ENCODE assay signal across 8 mouse cellular contexts in the genomic region with DNA sequence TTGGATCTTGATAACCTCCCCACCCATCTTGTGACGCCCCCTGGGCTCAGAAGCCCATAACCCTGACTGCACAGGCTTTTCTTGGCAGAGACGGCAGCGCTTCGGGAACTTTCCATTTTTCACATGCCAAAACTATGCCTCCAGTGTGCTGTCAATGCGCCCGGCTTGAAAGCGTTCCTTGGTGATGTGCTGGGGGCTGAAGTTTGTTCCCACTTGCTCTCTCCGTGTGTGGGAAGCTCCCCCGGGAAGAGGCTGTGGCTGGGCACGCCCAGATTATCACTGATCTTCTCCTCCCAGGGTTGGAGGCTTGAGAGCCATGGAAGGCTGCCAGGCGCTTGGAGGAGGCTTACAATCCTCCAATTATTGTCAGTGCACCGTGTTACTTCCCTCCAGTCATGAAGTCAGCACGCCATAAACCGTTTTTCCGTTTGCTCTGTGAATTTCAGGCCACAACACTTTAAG.
A peak's percentile ranks its signal among the peaks of the same experiment; 100 is the strongest.
DNase-seq lines count a peak whose midpoint lies in the region; ATAC-seq and TF ChIP-seq lines count a peak whose summit lies in the region.

No protein-coding gene starts in this region.

- 8% methylated on average over 15 of the region's 15 CpGs for WGBS in hindbrain, postnatal 0 days
- 16% methylated on average over 15 of the region's 15 CpGs for WGBS in midbrain, embryonic 12.5 days
- 9% methylated on average over 15 of the region's 15 CpGs for WGBS in stomach, postnatal 0 days

- H3K4me2 ChIP-seq in hindbrain, postnatal 0 days (ENCODE audit: low read depth, low read length) = peak overlapping the region; percentile 79
- peak overlapping the region; percentile 52 for H3K4me2 ChIP-seq in midbrain, embryonic 12.5 days (replicated peaks)
- H3K4me2 ChIP-seq in stomach, postnatal 0 days (replicated peaks; ENCODE audit: low read depth) = peak overlapping the region; percentile 64

- ATAC-seq in hindbrain, postnatal 0 days = peak; percentile 74
- peak; percentile 11; the same call in 1 of the 2 replicates for ATAC-seq in midbrain, embryonic 12.5 days (ENCODE audit: low FRiP score, low read depth)
- no peak; the same call in 1 of the 2 replicates for ATAC-seq in stomach, postnatal 0 days (ENCODE audit: low FRiP score, low TSS enrichment)

- H3K27ac ChIP-seq in cortical plate, adult 2 months (ENCODE audit: insufficient read depth, low read length) = no peak overlapping the region
- peak overlapping the region; percentile 52 for H3K27ac ChIP-seq in hindbrain, postnatal 0 days
- H3K27ac ChIP-seq in midbrain, embryonic 12.5 days (replicated peaks) = no peak overlapping the region
- no peak overlapping the region for H3K27ac ChIP-seq in stomach, postnatal 0 days (replicated peaks)

- intact Hi-C loops in left cerebral cortex, postnatal 4 days (cut with DNase I) = loop anchor here (10.0 kb wide), 1 partner anchor 896 kb away; no protein-coding TSS in a partner anchor

- DNase-seq in adrenal gland, postnatal 25 days = peak; percentile 37
- DNase-seq in gastrocnemius, postnatal 25 days = peak; percentile 65
- DNase-seq in hindbrain, postnatal 0 days (ENCODE audit: low spot score) = peak; percentile 79
- peak; percentile 78 for DNase-seq in left cerebral cortex, postnatal 4 days
- peak; percentile 28 for DNase-seq in stomach, postnatal 0 days (ENCODE audit: low spot score)
- DNase-seq in thymus, postnatal 36 days = no peak

- no peaks in the 10 kb centered on the region for H3K27me3 ChIP-seq in hindbrain, postnatal 0 days (ENCODE audit: insufficient read depth, low read length)
- H3K27me3 ChIP-seq in midbrain, embryonic 12.5 days = peaks cover 15% of the 10 kb centered on the region
- H3K27me3 ChIP-seq in stomach, postnatal 0 days (ENCODE audit: control insufficient read depth, insufficient read depth, low read length) = no peaks in the 10 kb centered on the region

- peak overlapping the region; percentile 39 for H3K9ac ChIP-seq in hindbrain, postnatal 0 days (replicated peaks; ENCODE audit: low read length)
- no peak overlapping the region for H3K9ac ChIP-seq in midbrain, embryonic 12.5 days (replicated peaks)
- no peak overlapping the region; the same call in 1 of the 2 replicates for H3K9ac ChIP-seq in stomach, postnatal 0 days (ENCODE audit: low read length)

- no peaks in the 10 kb centered on the region for H3K4me1 ChIP-seq in cortical plate, adult 2 months (ENCODE audit: control insufficient read depth, insufficient read depth, low read length)
- peaks cover 12% of the 10 kb centered on the region for H3K4me1 ChIP-seq in hindbrain, postnatal 0 days (ENCODE audit: insufficient read depth, low read length)
- peaks cover 17% of the 10 kb centered on the region for H3K4me1 ChIP-seq in midbrain, embryonic 12.5 days
- 0 out of 2 replicates have a peak, but pooled peaks cover 2% of the 10 kb centered on the region for H3K4me1 ChIP-seq in stomach, postnatal 0 days (replicated peaks; ENCODE audit: control insufficient read depth, insufficient read depth)

- no peak for TF ChIP-seq EP300 in stomach, postnatal 0 days (optimal IDR thresholded peaks at IDR 0.05)

- no peaks in the 10 kb centered on the region for H3K9me3 ChIP-seq in hindbrain, postnatal 0 days (ENCODE audit: low read length)
- no peaks in the 10 kb centered on the region for H3K9me3 ChIP-seq in midbrain, embryonic 12.5 days
- no peaks in the 10 kb centered on the region for H3K9me3 ChIP-seq in stomach, postnatal 0 days (ENCODE audit: control insufficient read depth, low read length)

- no peak for TF ChIP-seq CTCF in cortical plate, adult 2 months (IDR thresholded peaks at IDR 0.05; ENCODE audit: extremely low read depth, insufficient read depth, low read length)
- no peak for TF ChIP-seq CTCF in hindbrain, postnatal 0 days (IDR thresholded peaks at IDR 0.05; ENCODE audit: low read depth)
- TF ChIP-seq CTCF in stomach, postnatal 0 days (IDR thresholded peaks at IDR 0.05; ENCODE audit: low read depth) = no peak

- peak overlapping the region; percentile 2; the same call in 1 of the 2 replicates for H3K4me3 ChIP-seq in cortical plate, adult 2 months (ENCODE audit: insufficient read depth, low read length)
- peak overlapping the region; percentile 40 for H3K4me3 ChIP-seq in hindbrain, postnatal 0 days (ENCODE audit: low read length)
- H3K4me3 ChIP-seq in midbrain, embryonic 12.5 days = peak overlapping the region; percentile 28
- H3K4me3 ChIP-seq in stomach, postnatal 0 days (ENCODE audit: low read depth, low read length) = peak overlapping the region; percentile 32

- TF ChIP-seq POLR2A in cortical plate, adult 2 months (IDR thresholded peaks at IDR 0.05; ENCODE audit: extremely low read depth, insufficient read depth, low read length) = no peak

- no peaks in the 10 kb centered on the region for H3K36me3 ChIP-seq in hindbrain, postnatal 0 days (ENCODE audit: insufficient read depth, low read length)
- H3K36me3 ChIP-seq in midbrain, embryonic 12.5 days = no peaks in the 10 kb centered on the region
- H3K36me3 ChIP-seq in stomach, postnatal 0 days (ENCODE audit: control insufficient read depth, insufficient read depth, low read length) = no peaks in the 10 kb centered on the region

Comparison
In these comparisons a context has a peak if more than half of its experiments do, and no peak if none do; other contexts are left out.
1. DNase-seq: peak in adrenal gland, postnatal 25 days (single experiment), gastrocnemius, postnatal 25 days (single experiment), hindbrain, postnatal 0 days (single experiment), left cerebral cortex, postnatal 4 days (single experiment) and stomach, postnatal 0 days (single experiment); none in thymus, postnatal 36 days (0 of 2).
2. Peak in every context shown above with its lines, with median percentiles within 50 percentile points of each other: H3K4me3 ChIP-seq and H3K4me2 ChIP-seq.